Mouse (Mus musculus): ENCODE data around the gene Cacna1c. TPM values are rescaled to one million over a fixed set of nuclear protein-coding genes. Genes with fewer than 3 reads are reported as not detected.

The Cacna1c gene
- polyA plus RNA-seq, 1 experiment from 2014 or later, result 4.8 TPM

GRCm38 (mm10) chr6:118574351-118574750 is 621.9 kb downstream of the Cacna1c start:
- H3K9me3 ChIP-seq (ENCODE audit: low read length), result no peaks in the 10 kb centered on the region
- no peaks in the 10 kb centered on the region for H3K4me1 ChIP-seq (ENCODE audit: insufficient read depth, low read depth, low read length)
- no peak overlapping the region for H3K9ac ChIP-seq (replicated peaks; ENCODE audit: low read depth)
- peak; percentile 91 for ATAC-seq
- peak; percentile 74 for DNase-seq (ENCODE audit: low spot score)
- WGBS, result 58% methylated on average over 6 of the region's 6 CpGs
- H3K36me3 ChIP-seq (ENCODE audit: insufficient read depth, low read length), result no peaks in the 10 kb centered on the region
- no peaks in the 10 kb centered on the region for H3K27me3 ChIP-seq (replicated peaks; ENCODE audit: insufficient read depth, low read length)
- H3K27ac ChIP-seq (ENCODE audit: low read length), result no peak overlapping the region
- H3K4me2 ChIP-seq (replicated peaks; ENCODE audit: low read depth, low read length), result no peak overlapping the region
- TF ChIP-seq EP300 (IDR thresholded peaks at IDR 0.05) (no peak), CTCF (IDR thresholded peaks at IDR 0.05) (no peak)
- no peak overlapping the region for H3K4me3 ChIP-seq (ENCODE audit: low read depth, low read length)

GRCm38 (mm10) chr6:118567816-118568215 is 628.4 kb downstream of the Cacna1c start:
- Histone ChIP-seq H3K4me1 (ENCODE audit: insufficient read depth, low read depth, low read length) (0 out of 2 replicates have a peak, but pooled peaks cover 3% of the 10 kb centered on the region), H3K4me3 (ENCODE audit: low read depth, low read length) (no peak overlapping the region), H3K9ac (replicated peaks; ENCODE audit: low read depth) (no peak overlapping the region), H3K4me2 (replicated peaks; ENCODE audit: low read depth, low read length) (no peak overlapping the region), H3K27me3 (replicated peaks; ENCODE audit: insufficient read depth, low read length) (no peaks in the 10 kb centered on the region), H3K36me3 (ENCODE audit: insufficient read depth, low read length) (no peaks in the 10 kb centered on the region), H3K9me3 (ENCODE audit: low read length) (no peaks in the 10 kb centered on the region), H3K27ac (ENCODE audit: low read length) (no peak overlapping the region)
- WGBS, result 88% methylated on average over 3 of the region's 3 CpGs
- no peak for DNase-seq (ENCODE audit: low spot score)
- no peak for ATAC-seq
- TF ChIP-seq CTCF (IDR thresholded peaks at IDR 0.05) (no peak), EP300 (IDR thresholded peaks at IDR 0.05) (no peak)

- H3K4me1 ChIP-seq (ENCODE audit: insufficient read depth, low read depth, low read length), result peaks cover 7% of the 10 kb centered on the region; the same call in 1 of the 2 replicates
- peak within 1 kb of the TSS; percentile 38 for H3K27ac ChIP-seq (ENCODE audit: low read length)
- 0 out of 2 replicates have a peak, but pooled peaks cover 7% of the 10 kb centered on the region for H3K36me3 ChIP-seq (ENCODE audit: insufficient read depth, low read length)
- TF ChIP-seq CTCF (IDR thresholded peaks at IDR 0.05) (no peak), EP300 (IDR thresholded peaks at IDR 0.05) (no peak)
- 3% methylated on average over 54 of the region's 54 CpGs for WGBS
- DNase-seq (ENCODE audit: low spot score) (peak; percentile 95), ATAC-seq (peak; percentile 98)
- no peaks in the 10 kb centered on the region for H3K27me3 ChIP-seq (replicated peaks; ENCODE audit: insufficient read depth, low read length)
- no peaks in the 10 kb centered on the region for H3K9me3 ChIP-seq (ENCODE audit: low read length)
- H3K4me2 ChIP-seq (replicated peaks; ENCODE audit: low read depth, low read length), result peak within 1 kb of the TSS; percentile 84
- peak within 1 kb of the TSS; percentile 60 for H3K9ac ChIP-seq (replicated peaks; ENCODE audit: low read depth)
- peak within 1 kb of the TSS; percentile 59 for H3K4me3 ChIP-seq (ENCODE audit: low read depth, low read length)
These were observed 634.2 kb downstream of the Cacna1c start, which contains the start of gene Ankrd26 for GRCm38 (mm10) chr6:118561745-118562609. TSS of gene Ankrd26 (minus strand) at chr6:118562226.

- peaks cover 7% of the 10 kb centered on the region; the same call in 1 of the 2 replicates for H3K4me1 ChIP-seq (ENCODE audit: insufficient read depth, low read depth, low read length)
- 0 out of 2 replicates have a peak overlapping the region, but pooled peaks have one; percentile 60 for H3K9ac ChIP-seq (replicated peaks; ENCODE audit: low read depth)
- H3K4me2 ChIP-seq (replicated peaks; ENCODE audit: low read depth, low read length), result peak overlapping the region; percentile 84
- H3K36me3 ChIP-seq (ENCODE audit: insufficient read depth, low read length), result 0 out of 2 replicates have a peak, but pooled peaks cover 7% of the 10 kb centered on the region
- DNase-seq (ENCODE audit: low spot score) (no peak), ATAC-seq (no peak)
- no peak for TF ChIP-seq EP300 (IDR thresholded peaks at IDR 0.05)
- TF ChIP-seq CTCF (IDR thresholded peaks at IDR 0.05), result no peak
- H3K27ac ChIP-seq (ENCODE audit: low read length), result no peak overlapping the region
- H3K4me3 ChIP-seq (ENCODE audit: low read depth, low read length), result peak overlapping the region; percentile 59
- H3K9me3 ChIP-seq (ENCODE audit: low read length), result no peaks in the 10 kb centered on the region
- 74% methylated on average over 8 of the region's 8 CpGs for WGBS
- H3K27me3 ChIP-seq (replicated peaks; ENCODE audit: insufficient read depth, low read length), result no peaks in the 10 kb centered on the region
These were observed 635.0 kb downstream of the Cacna1c start for GRCm38 (mm10) chr6:118561225-118561624.

- Histone ChIP-seq H3K9me3 (ENCODE audit: low read length) (no peaks in the 10 kb centered on the region), H3K4me1 (ENCODE audit: insufficient read depth, low read depth, low read length) (no peaks in the 10 kb centered on the region), H3K9ac (replicated peaks; ENCODE audit: low read depth) (no peak overlapping the region), H3K4me2 (replicated peaks; ENCODE audit: low read depth, low read length) (no peak overlapping the region), H3K4me3 (ENCODE audit: low read depth, low read length) (no peak overlapping the region), H3K27ac (ENCODE audit: low read length) (no peak overlapping the region), H3K27me3 (replicated peaks; ENCODE audit: insufficient read depth, low read length) (no peaks in the 10 kb centered on the region), H3K36me3 (ENCODE audit: insufficient read depth, low read length) (peaks cover 13% of the 10 kb centered on the region; the same call in 1 of the 2 replicates)
- DNase-seq (ENCODE audit: low spot score) (no peak), ATAC-seq (no peak)
- 87% methylated on average over 4 of the region's 4 CpGs for WGBS
- TF ChIP-seq CTCF (IDR thresholded peaks at IDR 0.05) (no peak), EP300 (IDR thresholded peaks at IDR 0.05) (no peak)
These were observed 657.6 kb downstream of the Cacna1c start for GRCm38 (mm10) chr6:118538627-118539026.

Other genes starting within 250 kb of the Cacna1c start
- 6.6 and 7.3 TPM in 2 replicates for gene Dcp1b, start 21.2 kb downstream of the Cacna1c start, polyA plus RNA-seq (2015; fragmentation: Nextera tagmentation; extraction: Ambion mirVana)
- gene Cacna2d4, start 40.1 kb upstream of the Cacna1c start, polyA plus RNA-seq (2015; fragmentation: Nextera tagmentation; extraction: Ambion mirVana), result 0.19 and 0.39 TPM in 2 replicates
- gene Lrtm2, start 134.3 kb upstream of the Cacna1c start, polyA plus RNA-seq (2015; fragmentation: Nextera tagmentation; extraction: Ambion mirVana), result 0.20 and 0.29 TPM in 2 replicates
- 60.7 and 66.4 TPM in 2 replicates for gene Adipor2, start 221.3 kb upstream of the Cacna1c start, polyA plus RNA-seq (2015; fragmentation: Nextera tagmentation; extraction: Ambion mirVana)

Data from lung, postnatal 0 days (tissue).